Mouse (Mus musculus): ENCODE data around the gene Gngt1. TPM values are rescaled to one million over a fixed set of nuclear protein-coding genes. Genes with fewer than 3 reads are reported as not detected.

The Gngt1 gene
- polyA plus RNA-seq, 1 experiment from 2014 or later: 0.17 TPM

DNA sequence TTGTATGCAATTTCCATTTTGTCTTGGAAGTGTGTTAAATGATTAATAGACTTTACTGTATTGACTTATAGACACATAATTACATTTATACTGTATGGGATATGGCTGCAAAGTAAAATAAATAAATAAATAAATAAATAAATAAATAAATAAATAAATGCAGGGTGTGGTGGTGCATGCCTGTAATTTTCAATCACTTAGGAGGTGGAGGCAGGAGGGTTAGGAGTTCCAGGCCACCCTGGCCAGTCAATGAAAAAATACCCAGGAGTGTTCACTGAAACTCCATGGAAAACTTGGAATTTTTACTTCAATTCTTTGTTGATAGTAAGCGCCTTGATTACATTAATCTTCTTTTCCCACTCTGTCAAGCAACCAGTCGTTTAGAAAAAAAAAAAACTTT is 11.2 kb downstream of the Gngt1 start:
- no peak for ATAC-seq
- H3K4me3 ChIP-seq: peak overlapping the region; percentile 52; the same call in 1 of the 2 replicates
- no peaks in the 10 kb centered on the region for H3K27me3 ChIP-seq (replicated peaks)
- H3K4me2 ChIP-seq: peak overlapping the region; percentile 67
- no peak overlapping the region for H3K9ac ChIP-seq
- no peaks in the 10 kb centered on the region for H3K9me3 ChIP-seq (replicated peaks)
- H3K4me1 ChIP-seq: 0 out of 2 replicates have a peak, but pooled peaks cover 3% of the 10 kb centered on the region
- no peak overlapping the region for H3K27ac ChIP-seq
- no peaks in the 10 kb centered on the region for H3K36me3 ChIP-seq
- 53% methylated on average over 2 of the region's 2 CpGs for WGBS (ENCODE audit: insufficient replicate concordance)

- WGBS (ENCODE audit: insufficient replicate concordance): 81% methylated on average over 2 of the region's 2 CpGs
- Histone ChIP-seq H3K4me3 (no peak overlapping the region), H3K4me2 (no peak overlapping the region), H3K27me3 (replicated peaks) (no peaks in the 10 kb centered on the region), H3K4me1 (0 out of 2 replicates have a peak, but pooled peaks cover 3% of the 10 kb centered on the region), H3K36me3 (no peaks in the 10 kb centered on the region), H3K27ac (no peak overlapping the region), H3K9me3 (replicated peaks) (no peaks in the 10 kb centered on the region), H3K9ac (no peak overlapping the region)
- no peak for ATAC-seq
Observed at GRCm38 (mm10) chr6:4008501-4009040, 15.0 kb downstream of the Gngt1 start.

DNA sequence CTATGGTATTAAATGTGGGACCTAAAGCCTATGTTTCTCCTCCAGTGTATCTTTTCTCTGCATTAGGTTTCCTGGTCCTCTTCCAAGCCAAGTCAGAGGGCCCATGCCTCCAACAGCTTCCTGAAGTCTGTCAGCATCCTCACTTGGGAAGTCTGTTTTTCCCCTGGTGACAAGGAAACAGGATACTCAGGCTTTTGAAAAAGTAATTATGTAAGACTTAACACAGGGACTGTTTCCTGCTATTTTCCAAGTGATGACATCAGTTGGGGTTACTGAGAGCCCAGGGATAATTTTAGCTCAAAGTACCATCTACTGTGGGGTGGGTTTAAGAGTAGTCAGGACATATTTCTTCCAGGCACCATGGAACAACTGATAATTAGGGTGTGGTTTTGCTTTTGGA is 16.0 kb downstream of the Gngt1 start:
- H3K9ac ChIP-seq: no peak overlapping the region
- H3K4me3 ChIP-seq: no peak overlapping the region
- H3K4me1 ChIP-seq: 0 out of 2 replicates have a peak, but pooled peaks cover 3% of the 10 kb centered on the region
- ATAC-seq: no peak
- no peaks in the 10 kb centered on the region for H3K27me3 ChIP-seq (replicated peaks)
- no peak overlapping the region for H3K4me2 ChIP-seq
- H3K9me3 ChIP-seq (replicated peaks): no peaks in the 10 kb centered on the region
- no peak overlapping the region for H3K27ac ChIP-seq
- no peaks in the 10 kb centered on the region for H3K36me3 ChIP-seq

DNA sequence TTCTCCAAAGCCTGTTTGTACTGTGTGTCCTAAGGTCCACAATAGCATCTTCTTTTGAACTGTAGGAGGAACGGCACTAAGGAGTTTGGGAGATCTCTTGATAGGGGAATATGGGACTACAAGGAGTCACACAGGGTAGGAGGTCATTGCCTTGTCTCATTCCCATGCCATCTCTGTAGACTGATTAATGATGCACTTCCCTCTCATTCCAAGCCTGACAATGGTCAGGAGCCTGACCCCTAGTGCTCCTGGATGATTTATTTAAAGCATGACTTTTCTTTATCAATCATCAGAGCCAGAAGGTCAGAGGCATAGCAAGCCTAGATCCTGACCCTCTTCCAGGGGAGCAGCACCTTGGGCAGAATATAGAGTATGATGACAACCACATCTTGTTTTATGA is 29.1 kb downstream of the Gngt1 start:
- Histone ChIP-seq H3K9me3 (replicated peaks) (no peaks in the 10 kb centered on the region), H3K9ac (no peak overlapping the region), H3K4me1 (no peaks in the 10 kb centered on the region), H3K4me3 (no peak overlapping the region), H3K27ac (no peak overlapping the region), H3K27me3 (replicated peaks) (no peaks in the 10 kb centered on the region), H3K4me2 (no peak overlapping the region), H3K36me3 (no peaks in the 10 kb centered on the region)
- WGBS (ENCODE audit: insufficient replicate concordance): 48% methylated on average over 1 of the region's 1 CpGs
- ATAC-seq: no peak

- H3K9me3 ChIP-seq (replicated peaks): no peaks in the 10 kb centered on the region
- no peaks in the 10 kb centered on the region for H3K4me1 ChIP-seq
- WGBS (ENCODE audit: insufficient replicate concordance): 30% methylated on average over 2 of the region's 2 CpGs
- H3K9ac ChIP-seq: no peak overlapping the region
- no peaks in the 10 kb centered on the region for H3K36me3 ChIP-seq
- no peak overlapping the region for H3K27ac ChIP-seq
- no peaks in the 10 kb centered on the region for H3K27me3 ChIP-seq (replicated peaks)
- H3K4me3 ChIP-seq: no peak overlapping the region
- ATAC-seq: no peak
- H3K4me2 ChIP-seq: no peak overlapping the region
Observed at GRCm38 (mm10) chr6:4026367-4026766, 32.8 kb downstream of the Gngt1 start.

GRCm38 (mm10) chr6:4030956-4031355 is 37.4 kb downstream of the Gngt1 start:
- Histone ChIP-seq H3K27ac (no peak overlapping the region), H3K9me3 (replicated peaks) (no peaks in the 10 kb centered on the region), H3K4me3 (no peak overlapping the region), H3K4me2 (no peak overlapping the region), H3K9ac (no peak overlapping the region), H3K27me3 (replicated peaks) (no peaks in the 10 kb centered on the region), H3K4me1 (no peaks in the 10 kb centered on the region), H3K36me3 (no peaks in the 10 kb centered on the region)
- no peak for ATAC-seq
- 58% methylated on average over 3 of the region's 3 CpGs for WGBS (ENCODE audit: insufficient replicate concordance)

DNA sequence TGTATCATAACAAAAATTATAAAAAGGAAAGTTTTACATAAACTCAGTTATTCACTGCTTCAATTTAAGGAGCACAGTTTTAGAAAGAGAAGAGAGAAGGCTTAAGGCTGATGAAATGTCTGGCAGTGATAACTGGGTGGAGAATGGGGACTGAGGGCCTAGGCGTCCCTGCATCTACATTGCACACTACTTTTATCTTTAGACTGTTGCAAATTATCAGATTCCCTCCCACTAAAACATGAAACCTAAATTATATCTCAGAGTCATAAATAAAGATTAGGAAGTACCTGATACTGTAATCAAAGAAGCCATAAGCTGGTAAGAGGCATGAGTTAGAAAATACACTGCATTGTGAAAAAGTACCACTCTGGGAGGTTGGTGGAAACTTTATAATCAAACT is 48.2 kb downstream of the Gngt1 start:
- 36% methylated on average over 1 of the region's 1 CpGs for WGBS (ENCODE audit: insufficient replicate concordance)

More for the DNA sequence above, 48.2 kb downstream of the Gngt1 start:
- ATAC-seq: no peak
- no peaks in the 10 kb centered on the region for H3K4me1 ChIP-seq
- H3K36me3 ChIP-seq: no peaks in the 10 kb centered on the region
- H3K27ac ChIP-seq: no peak overlapping the region
- no peak overlapping the region for H3K4me3 ChIP-seq
- H3K9me3 ChIP-seq (replicated peaks): no peaks in the 10 kb centered on the region
- H3K4me2 ChIP-seq: no peak overlapping the region
- no peaks in the 10 kb centered on the region for H3K27me3 ChIP-seq (replicated peaks)
- no peak overlapping the region for H3K9ac ChIP-seq

Other genes with a start within 250 kb of the Gngt1 start
- gene Calcr, start 229.1 kb upstream of the Gngt1 start, polyA plus RNA-seq (2016; fragmentation: Nextera tagmentation; extraction: Ambion mirVana): 0.06 TPM in 1 of 2 replicates, not detected in the other
- 12.3 and 13.8 TPM in 2 replicates for gene Tfpi2, start 4.9 kb upstream of the Gngt1 start, polyA plus RNA-seq (2016; fragmentation: Nextera tagmentation; extraction: Ambion mirVana)
- gene Gng11, start 10.1 kb downstream of the Gngt1 start, polyA plus RNA-seq (2016; fragmentation: Nextera tagmentation; extraction: Ambion mirVana): 25.3 and 28.2 TPM in 2 replicates
- gene Bet1, start 93.2 kb downstream of the Gngt1 start, polyA plus RNA-seq (2016; fragmentation: Nextera tagmentation; extraction: Ambion mirVana): 42.1 and 43.1 TPM in 2 replicates

Measured in liver, embryonic 12.5 days (tissue).